Mouse (Mus musculus) ES-CJ7 (cell line): ENCODE measurements around the gene Dnajc12.
"Not testable (repeated sequence)": the region's sequence is repeated elsewhere in the genome, so short reads cannot be mapped to it uniquely, and the experiment has no call there.

Experiments
- DNase-seq: peaks from one replicate; pipeline ENCODE4 v3.0.0; 2011; ENCODE audit warnings: low read depth, low spot score

Gene Dnajc12

DNA sequence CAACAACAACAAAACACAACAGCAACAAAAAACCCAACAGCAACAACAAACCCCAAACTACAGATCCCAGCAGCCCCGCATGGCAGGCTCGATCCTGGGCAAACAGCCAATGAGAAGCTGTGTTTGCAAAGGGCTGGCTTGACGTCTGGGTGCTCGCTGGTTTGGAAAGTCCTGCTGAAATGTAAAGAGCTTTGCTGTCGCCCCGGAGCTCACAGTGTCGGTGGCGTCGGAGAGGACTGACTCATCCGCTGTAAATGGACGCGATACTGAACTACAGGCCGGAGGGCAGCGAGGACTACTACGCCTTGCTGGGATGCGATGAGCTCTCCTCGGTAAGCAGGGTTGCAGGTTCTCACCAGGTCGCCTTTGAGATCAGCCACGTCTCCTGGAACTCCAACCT is 4.2 kb downstream of the Dnajc12 start:
- DNase-seq = peak; percentile 84

DNA sequence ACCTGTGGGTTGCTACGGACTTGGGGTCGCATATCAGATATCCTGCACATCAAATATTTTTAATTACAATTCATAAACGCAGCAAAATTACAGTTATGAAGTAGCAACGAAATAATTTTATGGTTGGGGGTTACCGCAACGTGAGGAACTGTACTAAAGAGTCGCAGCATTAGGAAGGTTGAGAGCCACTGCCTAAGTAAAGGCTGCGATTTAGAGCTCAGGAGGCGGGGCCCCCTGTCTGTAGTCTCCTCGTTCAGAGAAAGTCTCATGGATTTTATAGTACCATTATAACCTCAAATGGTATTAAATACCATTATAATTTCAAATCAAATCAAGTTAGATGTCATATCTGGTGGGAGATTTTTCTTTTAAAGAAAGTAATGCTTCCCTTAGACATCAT is 4.7 kb downstream of the Dnajc12 start:
- DNase-seq = no peak

- no peak for DNase-seq
Observed at GRCm38 (mm10) chr10:63388948-63389347, 6.7 kb downstream of the Dnajc12 start.

- no peak for DNase-seq
Observed at GRCm38 (mm10) chr10:63396963-63397362, 14.7 kb downstream of the Dnajc12 start.

- no peak for DNase-seq
Observed at GRCm38 (mm10) chr10:63402731-63403504, 20.7 kb downstream of the Dnajc12 start.

- no peak for DNase-seq
Observed at GRCm38 (mm10) chr10:63403636-63404035, 21.4 kb downstream of the Dnajc12 start.

DNA sequence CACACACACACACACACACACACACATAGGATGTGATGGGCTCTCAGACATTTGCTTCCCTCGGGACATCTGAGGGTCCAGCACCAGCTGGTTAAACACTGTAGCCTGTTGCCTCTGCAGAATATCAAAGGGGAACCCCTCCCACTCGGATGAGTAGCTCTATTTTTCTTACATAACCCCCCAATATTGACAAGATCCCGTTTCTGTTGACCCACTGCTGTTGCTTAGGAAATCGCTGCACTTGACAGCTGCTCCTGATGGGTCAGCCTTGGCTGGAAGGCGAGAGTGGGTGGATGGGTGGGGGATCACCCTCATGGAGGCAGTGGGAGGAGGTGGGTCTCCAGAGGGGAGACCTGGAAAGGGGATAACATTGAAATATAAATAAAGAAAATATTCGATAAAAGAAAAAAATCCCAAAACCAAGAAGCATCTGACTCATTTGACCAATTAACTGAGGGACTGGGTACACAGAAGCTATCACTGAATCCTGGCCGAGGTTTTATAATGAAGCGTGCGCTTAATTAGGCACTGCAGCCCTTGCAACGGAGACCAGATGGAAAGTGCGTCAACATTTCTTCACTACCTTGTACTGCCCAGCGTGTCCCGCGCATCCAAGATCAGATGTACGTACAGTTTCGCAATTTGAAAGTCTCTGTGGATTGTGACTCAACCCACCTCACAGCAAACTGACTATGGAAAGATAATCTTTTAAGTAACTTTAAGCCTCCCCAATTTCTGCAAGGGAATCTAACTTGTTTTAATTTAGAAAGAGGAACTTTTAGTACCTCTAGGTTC is 28.1 kb downstream of the Dnajc12 start:
- DNase-seq = no peak

DNA sequence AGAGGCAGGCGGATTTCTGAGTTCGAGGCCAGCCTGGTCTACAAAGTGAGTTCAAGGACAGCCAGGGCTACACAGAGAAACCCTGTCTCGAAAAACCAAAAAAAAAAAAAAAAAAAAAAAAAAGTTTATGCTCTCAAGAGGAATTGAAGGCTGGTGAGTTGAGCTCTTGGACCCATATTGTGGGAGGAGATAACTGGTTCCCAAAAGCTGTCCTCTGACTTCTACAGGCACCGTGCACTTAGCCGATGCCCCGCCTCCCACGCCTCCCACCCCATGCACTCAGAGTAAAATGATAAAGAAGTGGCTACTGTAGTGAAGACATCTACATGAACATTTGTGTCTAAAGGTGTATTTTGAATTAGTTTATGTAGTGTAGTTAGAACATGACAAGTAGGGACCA is 29.4 kb downstream of the Dnajc12 start:
- not testable (repeated sequence) for DNase-seq

GRCm38 (mm10) chr10:63412756-63413155 is 30.5 kb downstream of the Dnajc12 start:
- DNase-seq = no peak

DNA sequence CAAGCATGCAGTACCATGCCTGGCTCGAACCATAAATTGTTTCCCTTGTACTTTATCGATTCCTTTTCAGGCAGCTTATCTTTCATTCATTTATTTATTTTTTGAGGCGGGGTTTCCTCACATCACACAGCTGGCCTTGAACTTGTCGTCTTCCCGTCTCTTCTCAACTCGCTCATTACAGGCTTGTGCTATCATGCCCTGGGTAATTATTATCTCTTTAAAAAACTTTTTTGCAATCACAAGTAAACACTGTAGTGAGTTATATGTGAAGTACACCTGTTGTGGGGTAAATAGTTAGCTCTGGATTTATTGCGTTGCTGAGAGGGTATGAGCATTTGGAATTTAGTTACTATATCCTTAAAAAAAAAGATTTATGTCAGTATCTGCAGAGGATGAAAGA is 33.0 kb downstream of the Dnajc12 start:
- DNase-seq = no peak

DNA sequence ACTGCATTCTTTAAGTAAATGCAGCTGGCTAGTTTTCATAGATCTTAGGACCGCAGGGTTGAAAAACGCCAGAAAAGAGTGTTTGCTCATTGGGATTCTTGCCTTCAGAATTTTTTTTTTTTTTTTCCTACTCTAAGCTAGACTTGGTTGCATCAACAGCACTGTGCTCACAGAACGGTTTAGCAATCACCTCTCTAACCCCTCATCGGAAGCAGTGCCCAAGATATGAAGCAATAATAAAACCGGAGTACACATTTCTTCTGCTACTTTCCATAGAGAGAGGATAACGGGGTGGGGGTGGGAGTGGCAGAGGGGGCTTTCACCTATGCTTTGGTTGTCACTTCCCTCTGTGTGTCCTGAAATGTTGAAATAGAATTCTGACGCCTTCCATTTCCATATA is 33.6 kb downstream of the Dnajc12 start:
- no peak for DNase-seq

GRCm38 (mm10) chr10:63417061-63417460 is 34.8 kb downstream of the Dnajc12 start:
- DNase-seq = no peak

- DNase-seq = peak; percentile 94
Observed at GRCm38 (mm10) chr10:63421739-63422735, 39.8 kb downstream of the Dnajc12 start, which contains the start of gene Gm7075. Gene Gm7075 (minus strand): TSS chr10:63421789.

DNA sequence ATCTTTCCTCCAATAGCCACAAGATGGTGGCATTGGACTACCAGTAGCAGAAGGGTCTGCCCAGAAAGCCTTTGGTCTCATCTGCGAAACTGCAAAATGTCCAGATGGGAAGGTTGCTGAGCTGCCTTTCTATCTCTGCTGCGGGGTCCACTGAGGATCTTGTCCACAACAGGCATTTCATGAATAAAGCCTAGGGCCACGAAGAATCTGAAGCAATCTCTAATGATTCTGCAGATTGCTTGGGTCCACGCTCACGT is 40.4 kb downstream of the Dnajc12 start:
- peak; percentile 50 for DNase-seq

- DNase-seq = no peak
Observed at GRCm38 (mm10) chr10:63423591-63424474, 41.6 kb downstream of the Dnajc12 start.

DNA sequence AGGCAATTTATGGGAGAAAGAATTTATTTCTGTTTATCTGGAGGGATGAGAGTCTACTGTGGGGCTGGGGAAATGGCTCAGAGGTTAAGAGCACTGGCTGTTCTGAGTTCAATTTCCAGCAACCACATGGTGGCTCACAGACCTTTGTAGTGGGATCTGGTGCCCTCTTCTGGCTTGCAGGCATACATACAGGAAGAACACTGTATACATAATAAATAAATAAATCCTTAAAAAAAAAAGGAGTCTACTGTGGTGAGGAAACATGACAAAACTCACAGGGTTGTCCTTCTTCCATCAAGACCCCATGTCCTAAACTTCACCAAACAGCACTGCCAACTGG is 42.2 kb downstream of the Dnajc12 start:
- DNase-seq = peak; percentile 68

DNA sequence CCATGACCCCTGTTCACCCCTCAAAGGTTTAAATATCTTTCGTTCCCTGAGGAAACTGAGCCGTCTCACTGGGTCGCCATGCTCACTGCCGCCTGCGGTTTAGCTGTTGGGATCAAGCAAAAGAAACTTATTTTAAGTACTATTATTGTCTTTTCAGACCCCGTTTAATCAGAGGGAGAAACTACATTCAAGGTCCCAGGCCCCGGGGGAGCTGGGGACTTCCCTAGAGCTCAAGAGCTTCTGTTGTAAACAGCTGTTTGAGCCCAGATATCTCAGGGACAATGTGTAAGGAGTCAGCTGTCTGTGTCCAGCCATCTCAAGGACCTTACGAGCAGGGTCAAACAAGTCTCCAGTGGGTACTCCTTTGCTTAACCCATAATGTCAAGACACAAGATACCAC is 44.9 kb downstream of the Dnajc12 start:
- no peak for DNase-seq

GRCm38 (mm10) chr10:63428243-63429022 is 46.2 kb downstream of the Dnajc12 start:
- DNase-seq = peak; percentile 57

DNA sequence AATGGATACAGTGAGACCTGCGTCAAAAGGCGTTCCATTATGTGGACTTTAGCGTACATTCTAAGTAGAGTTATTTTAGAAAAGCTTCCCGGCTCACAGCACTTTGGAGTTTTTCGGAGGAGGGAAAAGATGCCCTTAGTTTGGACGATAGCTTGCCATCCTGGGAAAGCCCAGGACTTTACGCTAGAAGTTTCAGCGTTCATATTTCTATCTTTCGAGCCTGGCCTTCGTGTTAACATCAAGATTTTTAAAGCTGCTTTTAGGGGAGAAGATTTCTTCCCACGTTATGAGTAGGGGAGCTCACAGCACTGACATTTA is 46.7 kb downstream of the Dnajc12 start:
- no peak for DNase-seq

DNA sequence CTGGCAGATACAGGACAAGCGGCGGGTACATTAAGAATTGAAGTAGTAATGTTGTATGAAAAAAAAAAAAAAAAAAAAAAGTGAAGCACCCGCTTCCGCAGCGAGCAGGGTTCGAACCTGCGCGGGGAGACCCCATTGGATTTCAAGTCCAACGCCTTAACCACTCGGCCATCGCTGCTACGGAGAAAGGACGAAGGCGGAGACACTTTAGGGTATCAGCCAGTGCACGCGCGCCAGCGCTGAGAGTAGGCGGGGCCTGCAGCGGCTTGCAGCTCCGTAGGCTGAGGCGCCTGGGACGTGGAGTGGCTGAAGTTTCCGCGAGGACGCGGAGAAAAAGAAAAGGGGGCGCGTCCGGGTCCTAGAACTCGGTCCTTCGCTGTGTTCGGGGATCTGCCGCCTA is 47.1 kb downstream of the Dnajc12 start:
- DNase-seq = peak; percentile 95
